Mouse (Mus musculus): ENCODE measurements around the gene Wscd1.

- no peak for TF ChIP-seq GATA1 (IDR thresholded peaks at IDR 0.05; ENCODE audit: low read length)
- TF ChIP-seq TAL1 (IDR thresholded peaks at IDR 0.05; ENCODE audit: low read length), result no peak
These were observed 25.3 kb downstream of the Wscd1 start for GRCm38 (mm10) chr11:71775056-71775455.
